Mouse (Mus musculus): ENCODE data around the gene Zranb3. TPM values are rescaled to one million over a fixed set of nuclear protein-coding genes. Genes with fewer than 3 reads are reported as not detected.
A peak's percentile ranks its signal among the peaks of the same experiment; 100 is the strongest.
"Not testable (repeated sequence)": the region's sequence is repeated elsewhere in the genome, so short reads cannot be mapped to it uniquely, and the experiment has no call there.

Zranb3 gene
- total RNA-seq (2021), result 1 to 10 TPM; 7.9 to 9.7 TPM
- long read RNA-seq, experiment 1, full-length matches to known transcripts, result 1 of 5 reads
- long read RNA-seq, experiment 1, partial matches to known transcripts, result 3 of 5 reads
- long read RNA-seq, experiment 1, other reads (novel, unspliced or antisense), result 1 of 5 reads
- long read RNA-seq, experiment 2, full-length matches to known transcripts, result 3 of 7 reads
- long read RNA-seq, experiment 2, partial matches to known transcripts, result 2 of 7 reads
- long read RNA-seq, experiment 2, other reads (novel, unspliced or antisense), result 2 of 7 reads

DNA sequence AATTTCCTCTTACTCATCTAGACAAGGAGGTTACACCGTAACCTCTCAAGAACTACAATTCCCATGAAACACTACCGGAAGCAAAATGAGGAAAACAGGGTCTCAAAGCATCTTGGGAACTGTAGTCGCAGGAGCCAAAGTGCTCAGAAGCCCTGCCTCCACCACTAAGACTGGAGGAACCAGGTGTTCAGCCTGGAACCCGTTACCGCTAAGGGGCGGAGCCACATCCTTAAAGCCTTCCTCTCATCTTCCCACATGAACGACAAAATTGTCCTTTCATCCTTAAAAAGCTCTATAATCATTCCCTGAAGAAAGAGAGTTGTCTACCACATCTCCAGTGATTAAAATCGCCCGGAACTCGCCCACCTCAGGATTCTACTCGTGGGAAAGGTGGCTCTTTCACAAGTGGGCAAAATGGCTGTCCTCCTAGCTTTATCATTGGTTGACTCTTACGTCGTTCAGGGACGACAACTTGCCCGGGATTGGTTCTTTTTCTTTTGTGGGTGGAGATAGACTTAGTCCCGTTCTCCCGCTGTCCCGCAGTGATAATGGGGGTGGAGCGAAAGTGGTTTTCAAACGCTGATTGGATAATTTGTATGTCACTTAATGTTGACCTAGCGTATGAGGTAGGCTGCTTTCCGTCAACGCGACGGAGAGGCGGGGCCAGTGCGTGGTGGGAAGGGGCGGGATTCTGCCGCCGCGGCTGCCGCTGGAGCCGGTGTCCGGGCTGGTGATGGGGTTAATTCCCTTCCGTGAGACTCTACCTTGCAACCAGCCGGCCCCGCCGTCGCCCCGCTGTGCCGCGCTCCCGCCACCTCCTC is at the start of gene Zranb3, which contains the start of gene R3hdm1:
Gene Zranb3, minus strand, starts transcription at position 407 of the 821 bp plus-strand sequence.
Gene R3hdm1, plus strand, starts transcription at position 661 of the 821 bp plus-strand sequence.
- DNase-seq (ENCODE audit: low spot score in 2 of 2), result peak; percentile 97 to 100

DNA sequence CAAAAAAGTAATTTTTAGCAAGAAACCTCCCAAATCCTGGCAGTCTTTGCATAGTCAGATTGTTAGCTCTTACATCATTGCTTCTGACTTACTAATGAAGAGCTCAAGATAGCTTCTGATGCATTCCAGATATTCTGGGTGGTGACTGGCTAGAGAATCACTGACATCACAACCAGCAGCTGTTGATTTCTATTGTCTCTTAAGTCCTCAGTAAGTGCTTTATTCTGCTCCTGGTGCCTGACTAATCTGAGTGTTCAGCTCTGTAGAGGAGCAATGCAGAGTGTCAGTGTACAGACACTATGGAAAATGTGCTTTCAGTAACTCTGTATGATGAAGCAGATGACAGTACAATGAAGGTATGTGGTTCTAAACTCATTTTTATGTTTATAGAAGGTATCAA is 38.9 kb upstream of the Zranb3 start:
- DNase-seq (ENCODE audit: low spot score in 2 of 2), result peak in 1 of 2 experiments; percentile 26

DNA sequence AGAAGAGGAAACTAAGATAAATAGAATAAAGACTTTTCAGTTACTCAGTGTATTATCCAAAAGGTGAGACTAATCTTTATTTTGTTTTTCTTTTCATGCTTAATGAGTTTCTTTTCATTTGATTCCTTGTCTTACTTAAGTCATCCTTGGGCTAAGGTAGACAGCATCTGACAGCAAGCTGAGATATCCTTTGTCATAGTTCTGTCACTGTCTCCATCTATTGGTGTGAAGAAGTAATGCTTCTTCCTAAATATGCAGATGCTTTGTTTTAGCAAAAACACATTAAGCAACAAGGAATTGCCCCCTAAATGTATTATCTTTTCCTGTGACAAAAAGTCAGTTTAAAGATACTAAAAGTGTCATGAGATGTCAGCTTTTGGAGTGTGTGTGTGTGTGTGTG is 38.2 kb upstream of the Zranb3 start:
- DNase-seq (ENCODE audit: low spot score in 2 of 2), result peak in 1 of 2 experiments; percentile 16

DNA sequence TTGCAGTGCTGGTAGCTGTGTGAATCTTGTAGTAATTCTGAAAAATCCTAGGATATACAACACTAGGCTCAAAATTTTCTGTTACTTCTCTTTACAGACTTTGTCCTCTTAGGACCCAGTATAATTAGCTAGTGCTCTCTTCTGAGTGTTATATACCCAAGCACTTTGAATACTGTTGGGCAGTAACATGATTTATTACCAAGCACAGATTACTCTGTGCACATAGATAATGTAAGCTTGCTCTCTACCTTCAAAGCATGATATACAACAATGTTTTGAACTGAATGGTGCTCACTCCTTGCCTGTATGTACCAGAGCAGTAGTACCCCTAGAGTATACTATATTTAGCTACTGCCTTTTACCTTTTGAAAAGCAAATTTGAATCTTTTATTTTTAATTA is 33.4 kb upstream of the Zranb3 start:
- DNase-seq (ENCODE audit: low spot score in 2 of 2), result not testable (repeated sequence)

DNA sequence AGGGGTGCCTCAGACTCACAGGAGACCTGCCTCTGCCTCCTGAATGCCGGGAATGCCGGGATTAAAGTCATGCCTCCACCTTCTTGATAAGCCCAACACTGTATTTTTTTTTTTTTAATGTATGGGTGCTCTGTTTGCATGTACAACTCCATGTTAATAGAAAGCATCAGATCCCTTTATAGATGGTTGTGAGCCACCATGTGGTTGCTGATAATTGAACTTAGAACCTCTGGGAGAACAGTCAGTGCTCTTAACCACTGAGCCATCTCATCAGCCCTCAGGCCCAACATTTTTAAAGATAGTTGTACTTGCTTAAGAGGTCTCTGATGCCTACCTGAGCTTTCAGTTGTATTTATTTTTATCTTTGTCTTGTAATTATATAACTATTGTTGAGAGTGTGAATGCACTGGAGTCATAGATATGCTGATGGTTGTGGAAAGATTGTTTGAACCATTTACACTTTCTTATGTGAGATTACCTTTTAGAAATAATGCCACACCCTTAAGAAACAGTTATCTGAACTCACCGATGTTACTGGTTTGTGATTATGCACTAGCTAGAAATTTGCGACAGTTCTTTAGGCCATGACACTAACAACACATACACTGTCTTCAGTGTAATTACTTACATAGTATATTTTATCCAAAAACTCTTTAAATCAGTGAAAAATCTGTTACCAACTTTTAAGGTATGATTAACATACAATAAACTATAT is 18.2 kb upstream of the Zranb3 start:
- no peak for DNase-seq (ENCODE audit: low spot score in 2 of 2)

DNA sequence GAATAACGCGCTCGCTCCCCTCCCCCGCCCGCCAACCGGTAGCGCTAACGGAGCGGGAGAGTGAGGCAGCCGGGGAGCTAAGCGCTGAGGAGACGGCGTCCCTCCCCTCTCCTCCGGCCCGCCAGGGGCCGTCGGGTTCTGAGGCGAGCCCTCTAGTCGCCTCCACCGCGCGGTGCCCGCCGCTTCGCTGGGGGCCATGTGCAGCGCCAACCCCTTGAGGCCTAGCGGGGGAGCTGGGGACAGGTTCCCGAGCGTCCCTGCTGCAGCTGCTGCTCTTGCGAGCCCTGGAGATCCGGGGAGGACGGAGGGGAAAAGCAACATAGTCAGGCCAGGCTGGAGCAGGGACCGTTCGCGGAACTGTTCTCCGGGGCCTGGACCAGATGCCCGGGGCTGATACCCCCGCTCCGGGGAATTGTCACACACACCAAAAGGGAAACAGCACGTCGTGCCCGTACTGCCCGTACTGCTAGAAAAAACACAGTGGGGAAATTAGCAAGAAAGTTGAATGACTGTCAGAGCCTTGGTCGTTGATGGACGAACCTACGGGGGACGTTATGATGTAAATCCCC is 757 bp upstream of the Zranb3 start:
- peak in 1 of 2 experiments; percentile 51 for DNase-seq (ENCODE audit: low spot score in 2 of 2)

DNA sequence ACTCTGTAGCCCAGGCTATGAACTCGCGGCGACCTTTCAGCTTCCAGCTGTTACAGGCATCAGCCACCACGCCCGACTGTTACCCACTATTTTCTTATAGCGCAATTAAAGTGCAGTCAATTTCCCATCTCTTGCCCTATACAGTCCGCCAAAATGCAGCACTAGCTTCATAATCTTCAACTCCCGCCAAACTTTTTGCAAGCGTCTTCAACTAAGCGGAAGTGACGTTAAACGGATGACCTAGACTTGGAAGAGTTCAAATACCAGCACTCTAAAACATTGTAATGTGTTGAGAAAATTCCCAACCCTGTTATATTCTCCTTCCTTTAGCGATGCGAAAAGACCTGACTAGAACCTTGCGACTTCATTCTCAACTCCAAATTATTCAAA is 601 bp downstream of the Zranb3 start:
- peak; percentile 51 to 85 for DNase-seq (ENCODE audit: low spot score in 2 of 2)

DNA sequence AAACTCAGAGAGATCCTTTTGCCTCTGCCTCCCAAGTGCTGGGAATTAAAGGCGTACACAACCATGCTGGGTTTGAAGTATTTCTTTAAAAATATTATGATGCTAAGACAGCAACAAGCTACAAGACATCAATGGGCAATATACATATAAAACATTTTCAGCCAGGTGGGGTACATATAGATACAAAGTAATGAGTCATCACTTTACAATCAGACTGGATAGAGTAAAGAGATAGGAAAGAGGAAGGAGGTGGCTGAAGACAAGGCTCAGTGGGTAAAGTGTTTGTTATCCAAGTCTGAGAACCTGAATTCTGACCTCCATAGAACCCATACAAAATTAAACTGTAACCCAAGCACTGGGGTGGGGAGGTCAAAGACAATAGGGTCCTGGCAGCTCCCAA is 4.5 kb downstream of the Zranb3 start:
- DNase-seq (ENCODE audit: low spot score in 2 of 2), result no peak

DNA sequence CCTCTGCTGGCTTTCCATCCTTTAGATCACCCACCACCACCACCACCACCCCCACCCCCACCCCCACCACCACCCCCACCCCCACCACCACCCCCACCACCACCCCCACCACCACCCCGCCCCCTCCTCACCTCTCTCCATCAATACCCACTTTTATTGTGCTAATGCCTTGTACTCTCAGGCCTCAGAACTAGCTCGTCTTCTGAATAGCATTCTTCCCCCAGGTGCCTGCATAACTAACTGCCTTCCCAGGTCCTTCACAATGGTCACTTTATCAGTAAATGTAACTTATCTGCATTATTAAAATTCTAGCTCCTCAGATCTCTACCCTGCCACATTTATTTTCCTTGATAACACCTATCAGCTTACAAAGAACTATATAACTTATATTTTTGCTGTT is 8.2 kb downstream of the Zranb3 start:
- no peak for DNase-seq (ENCODE audit: low spot score in 2 of 2)

DNA sequence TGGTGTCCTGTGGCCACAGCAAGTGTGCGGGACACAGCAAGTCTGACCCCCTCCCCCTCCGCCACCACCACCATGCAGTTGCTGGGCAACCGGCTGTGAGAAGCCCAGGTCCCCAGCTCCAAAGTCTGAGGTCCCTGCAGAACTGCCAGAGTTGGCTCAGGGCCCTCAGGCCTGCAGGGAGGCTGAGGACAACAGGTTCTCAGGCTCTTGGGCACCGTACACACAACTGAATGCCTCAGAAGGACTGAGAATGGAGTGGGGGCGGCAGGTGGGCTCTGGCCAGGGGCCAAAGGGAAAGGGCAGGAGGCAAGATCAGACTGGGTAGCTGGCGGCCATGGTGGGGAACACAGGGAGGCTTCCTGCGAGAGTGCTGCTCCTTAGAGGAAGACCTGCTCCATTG is 20.0 kb downstream of the Zranb3 start:
- DNase-seq (ENCODE audit: low spot score in 2 of 2), result peak; percentile 13 to 26

DNA sequence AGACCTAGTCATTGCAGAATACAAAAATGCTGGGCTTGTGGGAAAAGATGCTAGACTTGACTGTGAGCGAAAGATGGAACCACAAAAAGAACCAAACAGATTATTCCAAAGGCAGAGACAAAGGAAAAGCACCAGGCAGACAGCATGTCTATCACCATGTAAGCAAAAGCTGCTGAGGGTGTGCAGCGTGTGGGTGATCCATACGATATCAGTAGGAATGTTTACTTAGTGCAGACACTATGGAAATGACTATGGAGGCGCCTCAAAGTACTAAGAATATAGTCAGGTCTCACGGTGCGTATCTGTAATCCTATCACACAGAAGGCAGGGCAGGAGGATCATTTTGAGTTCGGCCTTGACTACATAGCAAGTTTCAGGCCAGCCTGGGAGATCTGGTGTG is 21.0 kb downstream of the Zranb3 start:
- no peak for DNase-seq (ENCODE audit: low spot score in 2 of 2)

DNA sequence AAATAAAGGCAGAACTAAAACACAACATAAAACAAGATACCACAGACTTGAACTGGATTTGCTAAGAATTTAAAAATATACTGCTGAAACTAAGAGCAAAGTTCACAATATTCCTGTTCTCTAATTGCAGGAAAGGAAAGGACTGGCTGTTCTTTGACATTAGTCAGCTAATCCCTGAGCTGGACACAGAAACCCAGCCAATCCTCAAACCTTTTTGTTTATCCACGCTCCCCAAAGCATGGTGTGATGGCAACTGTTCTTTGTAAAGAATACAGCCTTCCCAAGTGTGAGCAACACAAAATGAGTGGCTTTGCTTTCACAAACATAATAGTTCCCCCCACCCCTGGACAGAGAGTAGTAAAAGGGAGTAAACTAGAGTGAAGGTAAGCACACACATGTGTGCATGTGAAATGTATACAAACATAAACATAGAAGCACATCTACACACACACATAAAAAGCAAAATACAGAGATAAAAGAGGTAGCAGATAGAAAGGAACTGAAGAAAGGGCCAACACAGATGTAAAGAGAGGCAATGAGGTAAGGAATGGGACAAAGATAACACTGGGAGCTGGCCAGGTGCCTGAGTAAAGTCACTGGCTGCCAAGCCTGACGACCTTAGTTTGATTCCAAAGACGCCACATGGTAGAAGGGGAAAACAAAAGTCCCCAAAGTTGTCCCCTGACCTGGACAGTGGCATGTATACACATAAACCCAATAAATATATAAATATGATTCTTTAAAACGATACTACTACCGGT is 21.7 kb downstream of the Zranb3 start:
- DNase-seq (ENCODE audit: low spot score in 2 of 2), result no peak

DNA sequence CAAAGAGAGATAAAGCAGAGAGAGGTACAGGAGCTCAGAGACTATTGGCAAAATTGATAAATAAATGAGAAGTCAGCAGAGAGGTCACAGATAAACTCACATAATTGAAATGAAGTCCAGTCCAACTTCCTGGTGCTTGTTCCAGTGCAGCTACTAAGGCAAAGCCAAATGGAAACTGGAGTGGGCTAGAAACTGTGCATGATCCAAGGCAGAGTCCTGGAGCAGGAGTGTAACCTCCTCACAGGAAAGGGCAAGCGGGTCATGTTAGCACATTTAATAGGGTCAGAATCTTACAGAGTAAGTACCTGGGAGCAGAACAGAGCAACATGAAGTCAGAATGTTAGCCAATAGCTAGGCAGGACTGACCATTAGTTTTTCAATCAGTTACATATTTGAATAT is 24.2 kb downstream of the Zranb3 start:
- DNase-seq (ENCODE audit: low spot score in 2 of 2), result no peak

DNA sequence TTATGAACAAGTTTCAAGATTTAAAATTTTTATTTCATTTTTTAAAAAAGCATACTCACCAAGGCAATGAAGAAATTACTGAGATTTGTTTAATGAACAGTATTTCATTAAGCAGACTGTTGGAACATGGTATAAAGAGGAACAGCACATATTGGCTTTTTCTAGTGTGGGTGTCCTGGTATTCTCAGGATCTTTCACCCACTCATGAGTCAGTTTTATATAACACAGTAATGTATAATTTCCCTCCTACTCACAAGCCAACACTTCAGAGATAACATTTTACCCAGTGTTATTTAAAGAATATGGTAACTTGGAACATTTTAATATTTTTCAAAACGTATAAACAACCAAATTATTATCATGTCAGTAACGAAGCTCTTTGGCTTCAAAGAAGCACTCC is 25.1 kb downstream of the Zranb3 start:
- peak in 1 of 2 experiments; percentile 41 for DNase-seq (ENCODE audit: low spot score in 2 of 2)

DNA sequence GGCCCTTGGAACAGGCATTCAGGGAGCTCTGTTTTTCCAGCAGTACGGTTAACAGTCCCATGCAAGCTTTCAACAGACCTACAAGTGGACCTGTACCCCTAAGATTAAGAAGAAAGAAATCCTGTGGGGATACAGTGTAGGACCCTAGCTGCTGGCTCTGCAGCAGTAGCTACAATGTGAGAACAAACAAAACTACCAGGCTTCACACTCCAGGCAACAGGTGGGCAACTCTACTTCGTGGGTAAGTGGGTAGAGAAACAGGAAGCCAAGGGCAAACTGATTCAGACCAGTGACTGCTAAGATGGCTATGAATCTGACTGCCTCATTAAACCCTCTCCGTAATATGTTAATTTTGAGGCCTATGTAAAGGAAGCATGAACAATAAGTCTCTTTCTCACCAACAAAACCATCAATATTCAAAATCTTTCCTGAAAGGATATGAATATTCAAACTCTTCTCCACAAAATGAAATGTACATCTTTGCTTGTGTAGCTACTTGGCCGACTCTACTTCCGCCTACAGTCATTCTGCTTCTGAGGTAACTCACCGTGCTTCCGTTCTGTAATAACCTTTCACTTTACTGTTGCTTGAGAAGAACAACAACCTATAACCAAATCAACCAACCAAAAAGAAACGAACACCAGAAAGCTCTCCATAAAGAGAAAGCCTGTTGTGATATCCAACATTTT is 25.9 kb downstream of the Zranb3 start:
- DNase-seq (ENCODE audit: low spot score in 2 of 2), result no peak

DNA sequence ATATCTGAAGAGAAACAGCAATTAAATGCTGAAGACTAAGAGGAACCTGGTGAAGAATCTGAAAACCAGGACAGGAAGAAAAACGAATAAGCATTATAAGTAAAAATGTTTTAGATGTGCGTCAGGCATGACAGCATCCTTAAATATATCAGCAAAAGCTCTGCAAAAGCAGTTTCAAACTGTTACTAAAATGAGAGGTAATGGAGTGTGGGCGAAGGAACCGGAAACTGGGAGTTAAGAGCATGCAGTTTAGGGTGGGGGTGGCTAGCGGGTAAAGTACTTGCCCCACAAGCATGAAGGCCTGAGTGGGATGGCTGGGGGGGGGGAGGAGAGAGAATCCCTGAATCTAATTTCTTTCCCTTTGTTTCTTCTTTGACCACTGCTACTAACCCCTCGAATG is 29.8 kb downstream of the Zranb3 start:
- DNase-seq (ENCODE audit: low spot score in 2 of 2), result no peak

DNA sequence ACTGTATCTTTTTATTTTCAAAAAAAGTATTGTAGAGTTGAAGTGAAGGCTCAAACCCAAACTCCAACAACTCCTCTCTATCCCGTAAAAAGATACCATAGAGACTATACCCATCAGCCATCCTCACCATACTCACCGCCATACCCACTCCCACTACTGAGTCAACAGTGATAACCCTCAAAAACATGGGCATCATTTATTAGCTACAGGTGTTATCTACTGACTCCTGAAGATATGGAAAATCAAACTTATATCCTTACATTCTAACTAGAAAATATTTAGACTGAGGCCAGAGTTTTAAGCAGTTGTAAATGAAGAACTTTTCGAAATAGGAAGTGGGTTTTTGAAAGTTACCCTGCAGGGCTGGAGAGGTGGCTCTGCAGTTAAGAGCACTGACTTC is 32.8 kb downstream of the Zranb3 start:
- DNase-seq (ENCODE audit: low spot score in 2 of 2), result no peak

DNA sequence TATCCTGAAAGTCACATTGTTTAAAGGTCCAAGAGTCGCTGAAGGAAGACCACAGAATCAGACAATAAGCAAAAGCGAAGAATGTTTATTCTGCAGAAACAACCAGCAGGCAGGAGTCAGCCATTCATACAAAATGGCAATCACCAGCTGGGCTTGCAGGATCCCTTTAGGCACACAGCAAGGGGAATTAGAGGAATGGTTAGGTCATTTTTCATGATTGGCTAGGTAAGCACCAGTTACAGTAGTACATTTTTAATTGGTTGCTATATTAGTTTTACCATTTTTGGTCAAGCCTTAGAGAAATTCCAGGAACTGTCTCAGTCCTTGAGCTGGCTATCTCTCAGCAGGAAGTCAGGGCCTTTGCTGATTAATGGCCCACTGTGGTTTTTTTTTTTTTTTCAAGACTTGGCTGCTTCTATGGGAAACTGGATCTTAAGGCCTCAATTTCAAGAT is 33.9 kb downstream of the Zranb3 start:
- no peak for DNase-seq (ENCODE audit: low spot score in 2 of 2)

DNA sequence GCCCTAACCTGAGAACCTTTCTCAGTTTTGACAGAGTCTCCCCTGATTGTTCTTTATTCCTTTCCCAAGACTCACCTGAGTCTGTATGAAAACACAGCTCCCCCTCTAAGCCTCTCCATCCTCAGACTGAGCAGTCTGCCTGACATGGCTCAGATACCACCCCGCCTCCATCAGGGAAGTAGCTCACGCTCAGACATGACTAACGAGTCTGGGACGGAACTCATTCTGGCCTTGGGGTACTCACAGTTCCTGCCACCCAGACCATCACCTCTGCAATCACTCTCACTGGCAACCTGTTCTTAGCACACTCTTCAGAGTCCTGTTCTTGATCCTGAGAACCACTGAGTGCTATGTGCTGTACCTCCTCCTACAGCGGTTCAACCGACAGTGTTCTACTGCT is 38.1 kb downstream of the Zranb3 start:
- DNase-seq (ENCODE audit: low spot score in 2 of 2), result no peak

DNA sequence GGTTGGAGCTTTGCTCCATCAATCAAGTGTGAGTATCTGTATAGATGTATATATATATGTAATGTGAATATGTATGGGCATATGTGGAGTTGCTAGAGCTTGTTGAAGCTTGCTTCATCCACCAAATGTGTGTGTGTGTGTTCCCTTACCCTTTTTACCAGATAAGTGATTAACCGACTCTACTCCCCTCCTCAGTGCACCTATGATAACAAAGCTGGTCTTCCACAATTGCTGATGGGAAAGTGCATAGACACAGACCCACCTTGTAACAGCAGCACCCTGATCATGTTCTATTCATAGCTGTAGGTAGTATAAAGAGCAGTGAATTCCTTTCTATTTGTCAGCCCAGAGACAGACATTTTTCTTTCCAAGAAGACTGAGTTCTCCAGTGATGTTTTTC is 40.7 kb downstream of the Zranb3 start:
- DNase-seq (ENCODE audit: low spot score in 2 of 2), result no peak
